Mouse (Mus musculus): ENCODE results near the gene Olfr1418.

DNA sequence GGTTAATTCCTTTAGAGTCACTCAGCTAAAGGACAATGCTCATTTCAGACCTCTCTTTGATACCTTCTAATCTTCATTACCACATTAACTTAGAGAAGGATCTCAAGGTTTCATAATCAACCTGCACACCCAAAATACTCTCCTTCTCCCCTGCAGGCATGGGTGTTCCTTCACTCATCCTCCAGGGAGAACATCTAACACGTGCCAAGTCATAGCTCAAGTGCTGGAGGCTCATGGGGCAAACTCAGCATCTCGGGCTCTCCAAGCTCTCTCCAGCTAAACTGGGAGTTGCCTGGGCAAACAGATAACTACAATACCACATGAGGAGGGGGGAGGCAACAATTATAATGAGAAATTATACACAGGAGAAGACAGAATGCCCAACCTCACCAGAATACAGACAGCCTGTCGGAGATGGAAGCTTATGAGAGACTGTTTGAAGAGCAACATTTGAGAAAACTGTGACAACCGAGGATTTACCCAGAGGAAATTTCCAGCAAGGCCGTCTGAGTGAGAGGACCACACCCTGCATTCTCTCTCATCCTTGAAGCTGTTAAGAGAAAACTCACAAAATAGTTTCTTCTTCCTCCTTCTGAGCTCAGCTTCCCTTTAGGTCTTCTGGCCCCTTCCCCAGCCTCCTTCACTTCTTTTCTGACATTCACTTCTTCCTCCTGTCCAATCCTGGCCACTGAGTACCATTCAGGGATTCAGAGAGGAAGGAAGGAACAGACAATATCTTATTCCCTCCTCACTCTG lies 50.7 kb downstream of the Olfr1418 start:
- TF ChIP-seq CTCF (IDR thresholded peaks at IDR 0.05; ENCODE audit: control insufficient read depth, insufficient read depth, insufficient replicate concordance, low read depth, low read length): no peak
- TF ChIP-seq POLR2A (IDR thresholded peaks at IDR 0.05; ENCODE audit: control insufficient read depth, low read depth, low read length): no peak

All from testis, adult 2 months (tissue).